9 mouse cellular contexts compared by ENCODE assay signal in genomic region chr4:63840457-63840856, GRCm38 (mm10). TPM values are rescaled to one million over a fixed set of nuclear protein-coding genes. Genes with fewer than 3 reads are reported as not detected.
A peak's percentile ranks its signal among the peaks of the same experiment; 100 is the strongest.
DNase-seq lines count a peak whose midpoint lies in the region; ATAC-seq and TF ChIP-seq lines count a peak whose summit lies in the region.
"Had no signal": no experiment of that assay in that cellular context is flagged by ENCODE, and none has a peak within 500 bp of the region (broad histone marks: within the 10 kb centered on the region; RNA-seq: fewer than 3 reads in every experiment).

No protein-coding gene starts in this region.

- H3K79me2 ChIP-seq in heart, adult 2 months (replicated peaks; ENCODE audit: control insufficient read depth, insufficient read depth, low read length): no peaks in the 10 kb centered on the region

- H3K4me3 ChIP-seq in heart, adult 2 months: no peak overlapping the region
- H3K4me3 ChIP-seq in midbrain, embryonic 14.5 days (replicated peaks; ENCODE audit: low read depth, low read length): no peak overlapping the region
- no peak overlapping the region for H3K4me3 ChIP-seq in midbrain, embryonic 13.5 days (replicated peaks)

- no peak overlapping the region for H3K9ac ChIP-seq in heart, adult 2 months (ENCODE audit: low read depth, low read length)
- H3K9ac ChIP-seq in midbrain, embryonic 14.5 days (replicated peaks; ENCODE audit: low read length): no peak overlapping the region
- no peak overlapping the region for H3K9ac ChIP-seq in midbrain, embryonic 13.5 days (replicated peaks)

- H3K36me3 ChIP-seq in heart, adult 2 months (ENCODE audit: control insufficient read depth, insufficient read depth, low read length): no peaks in the 10 kb centered on the region
- H3K36me3 ChIP-seq in midbrain, embryonic 14.5 days (ENCODE audit: control insufficient read depth, insufficient read depth, low read length): no peaks in the 10 kb centered on the region
- no peaks in the 10 kb centered on the region for H3K36me3 ChIP-seq in midbrain, embryonic 13.5 days

- no peak for TF ChIP-seq POLR2A in heart, adult 2 months (IDR thresholded peaks at IDR 0.05; ENCODE audit: insufficient read depth, low read depth, low read length)
- no peak for TF ChIP-seq POLR2A in brain, embryonic 14.5 days (IDR thresholded peaks at IDR 0.05; ENCODE audit: borderline replicate concordance, extremely low read depth, insufficient read depth, insufficient read length, poor library complexity, severe bottlenecking)

- DNase-seq in heart, adult 2 months: peak; percentile 17 to 23
- no peak for DNase-seq in heart, postnatal 25 days (ENCODE audit: low spot score)
- peak; percentile 32 for DNase-seq in midbrain, embryonic 14.5 days
- DNase-seq in brain, embryonic 14.5 days (ENCODE audit: low read depth): peak; percentile 23
- peak; percentile 61 for DNase-seq in lung, postnatal 10 days
- no peak for DNase-seq in testis, postnatal 14 days (ENCODE audit: low spot score)
- DNase-seq in cerebellum, adult 11 months: no peak

- TF ChIP-seq CTCF in heart, adult 2 months (IDR thresholded peaks at IDR 0.05): peak; percentile 49
- TF ChIP-seq CTCF in brain, embryonic 14.5 days (IDR thresholded peaks at IDR 0.05; ENCODE audit: borderline replicate concordance, extremely low read depth, insufficient read depth, insufficient read length): peak; percentile 39; the same call in 1 of the 2 replicates

- WGBS in heart, adult 2 months: 16% methylated on average over 5 of the region's 5 CpGs
- 58% methylated on average over 5 of the region's 5 CpGs for WGBS in midbrain, embryonic 14.5 days
- WGBS in midbrain, embryonic 13.5 days: 61% methylated on average over 5 of the region's 5 CpGs

- ATAC-seq in midbrain, embryonic 14.5 days (ENCODE audit: low FRiP score, low TSS enrichment): no peak
- no peak for ATAC-seq in midbrain, embryonic 13.5 days

- no peaks in the 10 kb centered on the region for H3K27me3 ChIP-seq in heart, adult 2 months (ENCODE audit: control insufficient read depth, insufficient read depth, low read length)
- H3K27me3 ChIP-seq in midbrain, embryonic 14.5 days (ENCODE audit: control insufficient read depth, insufficient read depth, low read length): no peaks in the 10 kb centered on the region
- H3K27me3 ChIP-seq in midbrain, embryonic 13.5 days: no peaks in the 10 kb centered on the region

- TF ChIP-seq EP300 in heart, adult 2 months (IDR thresholded peaks at IDR 0.05; ENCODE audit: insufficient read depth, low read depth, low read length): no peak

- H3K4me2 ChIP-seq in midbrain, embryonic 14.5 days (ENCODE audit: low read length): no peak overlapping the region
- H3K4me2 ChIP-seq in midbrain, embryonic 13.5 days (replicated peaks): no peak overlapping the region

- H3K9me3 ChIP-seq in midbrain, embryonic 14.5 days (ENCODE audit: control insufficient read depth, low read length): no peaks in the 10 kb centered on the region
- no peaks in the 10 kb centered on the region for H3K9me3 ChIP-seq in midbrain, embryonic 13.5 days

- intact Hi-C loops in heart, adult 2 months (cut with DNase I): loop anchor here (5.0 kb wide), 1 partner anchor 423 kb away; no protein-coding TSS in a partner anchor
- intact Hi-C loops in heart, postnatal 25 days (cut with DNase I): loop anchor here (5.0 kb wide), 1 partner anchor 423 kb away; no protein-coding TSS in a partner anchor

- H3K4me1 ChIP-seq in heart, adult 2 months (ENCODE audit: control insufficient read depth, insufficient read depth, low read length): no peaks in the 10 kb centered on the region
- no peaks in the 10 kb centered on the region for H3K4me1 ChIP-seq in midbrain, embryonic 14.5 days (ENCODE audit: control insufficient read depth, insufficient read depth, low read length)
- H3K4me1 ChIP-seq in midbrain, embryonic 13.5 days (replicated peaks): no peaks in the 10 kb centered on the region

- no peak overlapping the region for H3K27ac ChIP-seq in heart, adult 2 months
- no peak overlapping the region for H3K27ac ChIP-seq in midbrain, embryonic 14.5 days (replicated peaks; ENCODE audit: low read depth, low read length)
- no peak overlapping the region for H3K27ac ChIP-seq in midbrain, embryonic 13.5 days

RNA-seq across cellular contexts. Expression of gene Tnfsf8, which starts 20.7 kb away (rescaled TPM):
- not detected for total RNA-seq in heart, adult 2 months (2021)
- 0.06 TPM in 2 replicates for polyA plus RNA-seq in heart, adult 2 months (2012; rRNA removed)
- total RNA-seq in heart, postnatal 25 days (2021): not detected
- 0.09 TPM in 1 of 2 replicates, not detected in the other for polyA plus RNA-seq in midbrain, embryonic 14.5 days (2014; fragmentation: Nextera tagmentation; extraction: Ambion mirVana)
- not detected in 2 replicates for polyA plus RNA-seq in midbrain, embryonic 13.5 days (2015; fragmentation: Nextera tagmentation; extraction: Ambion mirVana)
- 0.04 and 0.07 TPM in 2 replicates for polyA plus RNA-seq in brain, embryonic 14.5 days (2012; rRNA removed)
- polyA plus RNA-seq: liver, embryonic 16.5 days had no signal

Comparison
In these comparisons a context has a peak if more than half of its experiments do, and no peak if none do; other contexts are left out.
1. DNase-seq: peak in heart, adult 2 months (2 of 2), midbrain, embryonic 14.5 days (single experiment), brain, embryonic 14.5 days (single experiment) and lung, postnatal 10 days (single experiment); none in heart, postnatal 25 days (single experiment), testis, postnatal 14 days (single experiment) and cerebellum, adult 11 months (single experiment).